Mouse (Mus musculus) olfactory bulb, adult 2 months (tissue): ENCODE measurements at regions not wholly inside any gene's neighbourhood (a gene's known extent, or its start where the extent isn't known, plus 50 kb on each side); places are given as distances from the start of the nearest gene placed in this dataset.

Experiments used
- CTCF ChIP-seq: fragments of 200-500 bp; IDR thresholded peaks from 2 replicates; pipeline ENCODE4 v1.5.1; 2012; ENCODE audit warnings: low read depth, mild to moderate bottlenecking, low read length, moderate library complexity; ENCODE audit not compliant: insufficient read depth
- POLR2A ChIP-seq: fragments of 200-500 bp; IDR thresholded peaks from 2 replicates; pipeline ENCODE4 v1.6.1; 2012; ENCODE audit warnings: mild to moderate bottlenecking, low read depth, low read length, moderate library complexity; ENCODE audit not compliant: insufficient read depth

- no peak for TF ChIP-seq POLR2A
- TF ChIP-seq CTCF, result no peak
Measured at GRCm38 (mm10) chr16:56380680-56381079, 97.0 kb upstream of the Abi3bp start.
